In genomic region chr5:25546912-25547311, GRCm38 (mm10) we compare ENCODE assay signal across 40 mouse cellular contexts. TPM values are rescaled to one million over a fixed set of nuclear protein-coding genes. Genes with fewer than 3 reads are reported as not detected.
"Had no signal": no experiment of that assay in that cellular context is flagged by ENCODE, and none has a peak within 500 bp of the region (broad histone marks: within the 10 kb centered on the region; RNA-seq: fewer than 3 reads in every experiment).

No protein-coding gene starts in this region.

- H3K9ac ChIP-seq: limb, embryonic 12.5 days; limb, embryonic 13.5 days; limb, embryonic 15.5 days; liver, embryonic 12.5 days; liver, embryonic 13.5 days; liver, embryonic 14.5 days; liver, embryonic 15.5 days; lung, embryonic 14.5 days; lung, embryonic 15.5 days; midbrain, embryonic 12.5 days; midbrain, embryonic 13.5 days; midbrain, embryonic 15.5 days; neural tube, embryonic 12.5 days had no signal

- H3K27me3 ChIP-seq: limb, embryonic 12.5 days; limb, embryonic 13.5 days; limb, embryonic 15.5 days; liver, embryonic 12.5 days; liver, embryonic 13.5 days; liver, embryonic 15.5 days; lung, embryonic 15.5 days; megakaryocyte, embryonic 14.5 days; midbrain, embryonic 12.5 days; midbrain, embryonic 13.5 days; midbrain, embryonic 15.5 days; neural tube, embryonic 12.5 days had no signal

- H3K9me3 ChIP-seq: limb, embryonic 10.5 days; limb, embryonic 13.5 days; limb, embryonic 15.5 days; liver, embryonic 12.5 days; liver, embryonic 13.5 days; liver, embryonic 15.5 days; lung, embryonic 15.5 days; midbrain, embryonic 10.5 days; midbrain, embryonic 13.5 days; midbrain, embryonic 15.5 days; neural tube, embryonic 12.5 days had no signal

- H3K36me3 ChIP-seq: limb, embryonic 10.5 days; limb, embryonic 12.5 days; limb, embryonic 13.5 days; limb, embryonic 15.5 days; liver, embryonic 12.5 days; liver, embryonic 13.5 days; liver, embryonic 15.5 days; lung, embryonic 15.5 days; midbrain, embryonic 10.5 days; midbrain, embryonic 12.5 days; midbrain, embryonic 13.5 days; midbrain, embryonic 15.5 days; neural tube, embryonic 12.5 days had no signal

- ATAC-seq: liver, embryonic 12.5 days; lung, postnatal 0 days; midbrain, embryonic 13.5 days; midbrain, embryonic 15.5 days; midbrain, embryonic 16.5 days had no signal

- H3K27ac ChIP-seq: limb, embryonic 10.5 days; limb, embryonic 12.5 days; limb, embryonic 13.5 days; limb, embryonic 15.5 days; liver, embryonic 12.5 days; liver, embryonic 13.5 days; liver, embryonic 14.5 days; liver, embryonic 15.5 days; lung, embryonic 15.5 days; macrophage; midbrain, embryonic 10.5 days; midbrain, embryonic 12.5 days; midbrain, embryonic 13.5 days; midbrain, embryonic 15.5 days; neural tube, embryonic 12.5 days had no signal

- H3K4me1 ChIP-seq: limb, embryonic 10.5 days; limb, embryonic 12.5 days; limb, embryonic 13.5 days; liver, embryonic 12.5 days; liver, embryonic 13.5 days; liver, embryonic 15.5 days; lung, embryonic 15.5 days; midbrain, embryonic 10.5 days; midbrain, embryonic 12.5 days; midbrain, embryonic 13.5 days; midbrain, embryonic 15.5 days; neural tube, embryonic 12.5 days had no signal

- H3K4me3 ChIP-seq: limb, embryonic 10.5 days; limb, embryonic 12.5 days; limb, embryonic 13.5 days; limb, embryonic 15.5 days; liver, embryonic 12.5 days; liver, embryonic 13.5 days; liver, embryonic 15.5 days; lung, embryonic 15.5 days; megakaryocyte, embryonic 14.5 days; midbrain, embryonic 10.5 days; midbrain, embryonic 12.5 days; midbrain, embryonic 13.5 days; midbrain, embryonic 15.5 days; myocyte; neural tube, embryonic 12.5 days had no signal

- H3K4me2 ChIP-seq: limb, embryonic 12.5 days; limb, embryonic 13.5 days; limb, embryonic 15.5 days; liver, embryonic 12.5 days; liver, embryonic 13.5 days; liver, embryonic 15.5 days; lung, embryonic 14.5 days; lung, embryonic 15.5 days; midbrain, embryonic 11.5 days; midbrain, embryonic 12.5 days; midbrain, embryonic 13.5 days; midbrain, embryonic 15.5 days; neural tube, embryonic 12.5 days had no signal

- DNase-seq: left cerebral cortex, postnatal 4 days; liver; liver, embryonic 13.5 days; lung, adult 18-20 months; lung, adult 2 months; lung, embryonic 14.5 days; lung, postnatal 10 days; lung, postnatal 14 days; lung, postnatal 36 days; lung, postnatal 4 days; midbrain, embryonic 14.5 days had no signal

RNA-seq across cellular contexts. Expression of gene Cct8l1, which starts 31.0 kb away (rescaled TPM):
- total RNA-seq: left cerebral cortex, postnatal 14 days; left cerebral cortex, postnatal 4 days; liver, adult 2 months; megakaryocyte progenitor cell, adult 5-6 weeks; megakaryocyte-erythroid progenitor cell, adult 5-6 weeks; midbrain, postnatal 0 days; monocyte, adult 5-6 weeks had no signal
- polyA plus RNA-seq: limb, embryonic 10.5 days; limb, embryonic 11.5 days; limb, embryonic 12.5 days; limb, embryonic 15.5 days; liver, adult 2 months; liver, embryonic 13.5 days; liver, embryonic 14.5 days; liver, embryonic 16.5 days; lung, adult 2 months; lung, embryonic 14.5 days; lung, embryonic 15.5 days; lung, embryonic 16.5 days; lung, postnatal 0 days; macrophage; midbrain, embryonic 10.5 days; midbrain, embryonic 11.5 days; midbrain, embryonic 12.5 days; midbrain, embryonic 14.5 days; midbrain, embryonic 15.5 days; midbrain, postnatal 0 days; myocyte; neural tube, embryonic 11.5 days had no signal
